Mouse (Mus musculus) brain, embryonic 18.5 days (tissue): ENCODE measurements around the gene Crisp3.
"Not testable (repeated sequence)": the region's sequence is repeated elsewhere in the genome, so short reads cannot be mapped to it uniquely, and the experiment has no call there.

Experiments used
- DNase-seq: peaks from one replicate; pipeline ENCODE4 v3.0.0-alpha.2; 2012; ENCODE audit warnings: low read depth, low spot score

The Crisp3 gene

DNA sequence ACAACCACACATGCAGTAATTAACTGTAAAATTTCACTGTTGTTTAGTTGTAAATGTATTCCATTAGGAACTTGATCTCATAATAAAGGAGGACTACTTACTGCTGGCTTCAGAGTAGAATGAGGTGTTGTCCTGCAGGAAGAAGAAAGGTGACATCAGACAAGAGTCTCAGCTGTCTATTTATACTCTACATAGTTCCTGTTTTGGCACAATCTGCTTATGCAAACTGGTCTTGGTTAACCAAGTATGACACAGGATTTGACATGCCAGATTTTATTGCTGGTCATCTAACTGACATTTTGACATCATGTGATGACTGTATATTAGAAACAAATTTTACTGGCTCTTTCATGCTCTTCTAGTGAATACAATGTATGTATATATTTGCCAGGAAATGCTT lies at the start of gene Crisp3:
Gene Crisp3, minus strand, starts transcription at position 154 of the 400 bp plus-strand sequence.
- DNase-seq, result no peak

DNA sequence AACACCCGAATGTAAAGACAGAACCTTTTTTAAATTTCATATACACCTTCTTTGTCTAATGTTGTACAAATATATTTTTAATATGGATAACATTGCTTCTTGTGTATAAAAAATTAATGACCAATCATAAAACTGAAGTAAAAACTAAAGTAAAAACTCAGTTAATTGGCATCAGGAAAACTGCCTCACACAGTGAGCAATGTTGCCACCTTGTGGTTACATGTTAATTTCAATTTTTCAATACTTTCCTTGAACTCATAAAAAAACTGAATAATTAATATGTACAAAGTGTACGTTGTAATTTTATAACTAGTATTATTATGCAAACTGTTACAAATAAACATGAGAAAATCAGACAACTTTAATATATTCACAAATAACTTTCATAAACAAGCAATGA lies 43.3 kb upstream of the Crisp3 start:
- DNase-seq, result no peak

- DNase-seq, result no peak
Observed at GRCm38 (mm10) chr17:40275519-40275918, 33.4 kb upstream of the Crisp3 start.

GRCm38 (mm10) chr17:40274906-40275470 lies 32.9 kb upstream of the Crisp3 start:
- DNase-seq, result no peak

DNA sequence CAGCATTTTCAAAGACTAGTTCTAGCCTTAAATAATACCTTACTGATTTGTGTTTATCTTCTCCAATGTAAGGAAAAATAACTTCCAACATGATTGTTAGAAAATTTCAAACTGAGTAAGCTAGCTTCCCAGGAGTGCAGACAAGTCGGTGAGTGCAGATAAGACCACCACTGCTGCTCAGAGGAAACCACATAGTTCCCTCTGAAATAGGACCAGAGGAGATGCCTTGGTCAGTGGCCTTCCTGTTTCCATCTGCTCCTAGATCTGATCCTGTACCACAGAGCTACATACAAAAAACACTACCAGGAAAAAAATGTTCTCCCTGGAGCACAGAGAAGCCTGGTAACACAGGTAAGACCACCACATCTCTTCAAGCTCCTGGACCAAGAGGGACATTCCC lies 10.4 kb upstream of the Crisp3 start:
- DNase-seq, result no peak

GRCm38 (mm10) chr17:40208540-40208939 lies 33.5 kb downstream of the Crisp3 start, which contains the start of gene Pgk2:
Gene Pgk2, minus strand, starts transcription at chr17:40208640.
- no peak for DNase-seq

GRCm38 (mm10) chr17:40201803-40202202 lies 40.3 kb downstream of the Crisp3 start:
- not testable (repeated sequence) for DNase-seq

DNA sequence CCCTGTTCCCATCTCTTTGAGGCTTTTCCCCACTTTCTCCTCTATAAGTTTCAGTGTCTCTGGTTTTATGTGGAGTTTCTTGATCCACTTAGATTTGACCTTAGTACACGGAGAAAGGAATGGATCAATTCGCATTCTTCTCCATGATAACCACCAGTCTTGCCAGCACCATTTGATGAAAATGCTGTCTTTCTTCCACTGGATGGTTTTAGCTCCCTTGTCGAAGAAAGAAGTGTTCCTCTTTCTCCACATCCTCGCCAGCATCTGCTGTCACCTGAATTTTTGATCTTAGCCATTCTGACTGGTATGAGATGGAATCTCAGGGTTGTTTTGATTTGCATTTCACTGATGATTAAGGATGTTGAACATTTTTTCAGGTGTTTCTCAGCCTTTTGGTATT lies 51.9 kb downstream of the Crisp3 start:
- DNase-seq, result not testable (repeated sequence)
